Mouse (Mus musculus): ENCODE measurements at regions not wholly inside any gene's neighbourhood (a gene's known extent, or its start where the extent isn't known, plus 50 kb on each side); places are given as distances from the start of the nearest gene placed in this dataset.

DNA sequence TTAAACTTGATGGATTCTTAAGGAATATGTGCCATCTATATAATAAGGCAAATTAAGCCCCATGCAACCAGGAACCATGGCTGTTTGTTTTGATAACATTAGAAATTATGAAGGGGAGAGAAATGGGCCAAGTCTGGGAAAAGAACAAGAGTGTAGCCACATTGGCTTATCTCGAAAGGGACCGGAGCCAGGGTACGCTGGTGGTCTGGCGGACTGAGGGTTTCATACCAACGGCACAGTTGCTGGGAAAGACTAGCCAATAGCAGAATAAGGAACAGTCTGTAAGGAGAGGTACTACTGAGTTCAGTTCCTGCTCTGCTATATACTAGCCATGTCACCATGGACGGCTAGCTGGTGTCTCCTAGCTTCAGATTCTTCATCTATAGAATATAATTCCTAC lies 105.9 kb upstream of the 1700016C15Rik start:
- no peak for TF ChIP-seq CTCF (IDR thresholded peaks at IDR 0.05; ENCODE audit: control insufficient read depth, insufficient read depth, low read length)
- TF ChIP-seq POLR2A (IDR thresholded peaks at IDR 0.05; ENCODE audit: borderline replicate concordance, control insufficient read depth, low read depth, low read length), result no peak
